9 mouse cellular contexts compared by ENCODE assay signal in genomic region chr1:153485201-153485796, GRCm38 (mm10). TPM values are rescaled to one million over a fixed set of nuclear protein-coding genes. Genes with fewer than 3 reads are reported as not detected.
DNase-seq lines count a peak whose midpoint lies in the region; ATAC-seq and TF ChIP-seq lines count a peak whose summit lies in the region.
"Had no signal": no experiment of that assay in that cellular context is flagged by ENCODE, and none has a peak within 500 bp of the region (broad histone marks: within the 10 kb centered on the region; RNA-seq: fewer than 3 reads in every experiment).

No protein-coding gene starts in this region.

- H3K27me3 ChIP-seq in embryonic facial prominence, embryonic 13.5 days = no peaks in the 10 kb centered on the region
- no peaks in the 10 kb centered on the region for H3K27me3 ChIP-seq in intestine, postnatal 0 days (replicated peaks; ENCODE audit: control insufficient read depth, insufficient read depth, low read length)
- no peaks in the 10 kb centered on the region for H3K27me3 ChIP-seq in neural tube, embryonic 13.5 days

- peak overlapping the region; percentile 83 for H3K4me2 ChIP-seq in embryonic facial prominence, embryonic 13.5 days
- H3K4me2 ChIP-seq in intestine, postnatal 0 days (replicated peaks; ENCODE audit: low read depth) = peak overlapping the region; percentile 73
- peak overlapping the region; percentile 94 for H3K4me2 ChIP-seq in neural tube, embryonic 13.5 days

- TF ChIP-seq CTCF in layer of hippocampus, adult 2 months (conservative IDR thresholded peaks at IDR 0.05) = no peak
- TF ChIP-seq CTCF in intestine, postnatal 0 days (IDR thresholded peaks at IDR 0.05; ENCODE audit: low read depth) = no peak

- peaks cover 24% of the 10 kb centered on the region for H3K4me1 ChIP-seq in embryonic facial prominence, embryonic 13.5 days
- peaks cover 9% of the 10 kb centered on the region; the same call in 1 of the 2 replicates for H3K4me1 ChIP-seq in intestine, postnatal 0 days (replicated peaks; ENCODE audit: control insufficient read depth, insufficient read depth, low read length)
- peaks cover 38% of the 10 kb centered on the region for H3K4me1 ChIP-seq in neural tube, embryonic 13.5 days (replicated peaks)

- no peak for ATAC-seq in embryonic facial prominence, embryonic 13.5 days (ENCODE audit: insufficient number of reproducible peaks, insufficient read depth, low FRiP score, low TSS enrichment, low read depth)
- no peak for ATAC-seq in intestine, postnatal 0 days
- no peak for ATAC-seq in neural tube, embryonic 13.5 days (ENCODE audit: low read depth)

- WGBS in embryonic facial prominence, embryonic 13.5 days = 50% methylated on average over 2 of the region's 2 CpGs
- WGBS in intestine, postnatal 0 days = 34% methylated on average over 2 of the region's 2 CpGs
- WGBS in neural tube, embryonic 13.5 days = 42% methylated on average over 2 of the region's 2 CpGs

- H3K4me3 ChIP-seq in layer of hippocampus, adult 2 months = peak overlapping the region; percentile 91; the same call in 1 of the 2 replicates
- peak overlapping the region; percentile 99 for H3K4me3 ChIP-seq in embryonic facial prominence, embryonic 13.5 days
- H3K4me3 ChIP-seq in intestine, postnatal 0 days (ENCODE audit: low read depth, low read length) = peak overlapping the region; percentile 22
- peak overlapping the region; percentile 96 for H3K4me3 ChIP-seq in neural tube, embryonic 13.5 days

- H3K27ac ChIP-seq in layer of hippocampus, adult 2 months = no peak overlapping the region
- no peak overlapping the region for H3K27ac ChIP-seq in embryonic facial prominence, embryonic 13.5 days
- no peak overlapping the region for H3K27ac ChIP-seq in intestine, postnatal 0 days (ENCODE audit: low read depth, low read length)
- no peak overlapping the region for H3K27ac ChIP-seq in neural tube, embryonic 13.5 days (replicated peaks)

- H3K9ac ChIP-seq in embryonic facial prominence, embryonic 13.5 days = peak overlapping the region; percentile 51; the same call in 1 of the 2 replicates
- H3K9ac ChIP-seq in intestine, postnatal 0 days (ENCODE audit: low read depth, low read length) = no peak overlapping the region
- peak overlapping the region; percentile 60 for H3K9ac ChIP-seq in neural tube, embryonic 13.5 days

- peaks cover 26% of the 10 kb centered on the region for H3K36me3 ChIP-seq in embryonic facial prominence, embryonic 13.5 days
- peaks cover 19% of the 10 kb centered on the region for H3K36me3 ChIP-seq in intestine, postnatal 0 days (ENCODE audit: control insufficient read depth, insufficient read depth)
- H3K36me3 ChIP-seq in neural tube, embryonic 13.5 days = peaks cover 21% of the 10 kb centered on the region

- intact Hi-C loops in left cerebral cortex, postnatal 14 days (cut with DNase I) = no loop called here
- intact Hi-C loops in left cerebral cortex, postnatal 10 days (cut with DNase I) = loop anchor here (5.0 kb wide), 1 partner anchor 67 kb away; the partner anchor contains the start of gene Npl

- no peak for DNase-seq in layer of hippocampus, adult 2 months (ENCODE audit: low spot score in 2 of 2)
- DNase-seq in layer of hippocampus, postnatal 25 days (ENCODE audit: extremely low spot score in 1 of 2, low spot score in 1 of 2) = no peak
- DNase-seq in left cerebral cortex, postnatal 14 days (ENCODE audit: low spot score in 2 of 2) = no peak
- no peak for DNase-seq in urinary bladder, postnatal 25 days (ENCODE audit: low spot score)
- DNase-seq in left cerebral cortex, postnatal 10 days (ENCODE audit: extremely low spot score in 1 of 2, low spot score in 2 of 2) = no peak
- DNase-seq: gastrocnemius, postnatal 10 days had no signal

- no peaks in the 10 kb centered on the region for H3K9me3 ChIP-seq in embryonic facial prominence, embryonic 13.5 days
- H3K9me3 ChIP-seq in intestine, postnatal 0 days (ENCODE audit: control insufficient read depth) = no peaks in the 10 kb centered on the region
- no peaks in the 10 kb centered on the region for H3K9me3 ChIP-seq in neural tube, embryonic 13.5 days

RNA-seq across cellular contexts. Expression of gene Dhx9, which starts 2.2 kb away (rescaled TPM):
- 100 to 1,000 TPM; 118 to 120 TPM for total RNA-seq in layer of hippocampus, adult 2 months (2021)
- total RNA-seq in layer of hippocampus, postnatal 25 days (2021) = 100 to 1,000 TPM; 101 to 106 TPM
- 46.8 and 49.0 TPM in 2 replicates for polyA plus RNA-seq in embryonic facial prominence, embryonic 13.5 days (2015; fragmentation: Nextera tagmentation; extraction: Ambion mirVana)
- polyA plus RNA-seq in intestine, postnatal 0 days (2015; fragmentation: Nextera tagmentation; extraction: Ambion mirVana) = 14.1 TPM in 2 replicates
- polyA plus RNA-seq in neural tube, embryonic 13.5 days (2015; fragmentation: Nextera tagmentation; extraction: Ambion mirVana) = 33.8 and 38.7 TPM in 2 replicates
- total RNA-seq in left cerebral cortex, postnatal 14 days (2021) = 100 to 1,000 TPM; 105 to 107 TPM
- 100 to 1,000 TPM; 127 to 134 TPM for total RNA-seq in left cerebral cortex, postnatal 10 days (2021)

Comparison
In these comparisons a context has a peak if more than half of its experiments do, and no peak if none do; other contexts are left out.
1. H3K4me3 ChIP-seq: peak in every context shown above with its lines; median percentile 99 in embryonic facial prominence, embryonic 13.5 days; 96 in neural tube, embryonic 13.5 days; 91 in layer of hippocampus, adult 2 months; 22 in intestine, postnatal 0 days.